Mouse (Mus musculus) urinary bladder, postnatal 25 days (tissue): ENCODE measurements around the gene Wap.

Experiments used
- DNase-seq: peaks from one replicate; pipeline ENCODE4 v3.0.0; 2022; ENCODE audit warnings: low spot score

Gene Wap

DNA sequence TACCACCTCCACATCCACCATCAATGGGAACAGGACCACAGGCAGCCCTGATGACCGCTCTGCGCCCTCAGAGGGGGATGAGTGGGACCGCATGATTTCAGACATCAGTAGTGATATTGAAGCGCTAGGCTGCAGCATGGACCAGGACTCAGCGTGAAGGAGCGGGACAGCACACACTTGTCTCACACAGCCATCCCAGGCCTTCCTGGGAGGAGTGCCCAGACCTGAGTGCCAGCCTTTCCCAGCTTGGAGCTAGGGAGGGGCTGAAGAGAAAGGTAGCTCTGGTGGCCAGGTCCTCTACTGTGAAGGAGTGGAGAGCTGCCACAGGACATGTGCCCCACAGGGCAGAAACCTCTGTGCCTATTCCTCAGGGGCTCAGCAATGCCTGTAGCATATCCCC, 42.2 kb downstream of the Wap start:
- DNase-seq = no peak

DNA sequence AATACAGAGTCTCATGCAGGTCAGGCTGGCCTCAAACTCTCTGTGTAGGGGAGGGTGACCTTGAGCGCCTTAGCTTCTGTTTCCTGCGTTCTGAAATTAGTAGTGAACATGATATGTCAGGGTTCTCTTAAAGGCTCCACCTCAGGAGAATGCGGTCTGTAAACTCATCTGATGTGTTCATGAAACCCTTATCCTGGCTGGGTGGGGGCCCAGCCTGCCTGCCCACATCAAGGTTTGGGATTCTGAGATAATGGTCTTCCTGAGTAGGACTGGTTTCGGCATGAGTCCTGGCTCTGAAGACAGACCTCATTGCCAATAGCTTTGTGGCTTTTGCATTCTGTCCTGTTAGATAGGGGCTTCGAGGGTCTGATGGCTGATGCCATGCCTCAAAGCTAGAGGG, 43.1 kb downstream of the Wap start:
- no peak for DNase-seq

- DNase-seq = no peak
Observed at GRCm38 (mm10) chr11:6594845-6595244, 43.6 kb downstream of the Wap start.

GRCm38 (mm10) chr11:6593406-6593805, 45.0 kb downstream of the Wap start:
- DNase-seq = no peak

GRCm38 (mm10) chr11:6590933-6591675, 47.3 kb downstream of the Wap start:
- DNase-seq = no peak

DNA sequence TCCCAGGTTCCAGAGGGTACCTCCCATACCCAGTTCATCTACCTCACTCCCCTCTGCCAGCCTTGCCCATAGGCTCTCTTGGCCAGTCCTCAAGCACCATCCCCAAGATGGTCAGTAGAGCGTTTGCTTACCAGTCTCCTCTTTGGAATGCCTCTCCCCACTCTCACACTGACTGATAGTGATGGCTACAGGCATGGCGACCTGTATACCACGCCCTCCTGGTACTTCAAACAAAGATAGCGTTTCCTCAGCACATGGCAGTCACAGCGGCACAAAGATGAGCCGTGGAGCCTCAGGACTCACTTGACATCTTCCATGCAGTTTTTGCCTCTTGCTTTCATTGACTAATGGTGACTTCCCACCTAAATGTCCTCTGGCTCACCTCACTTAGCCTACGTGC, 48.6 kb downstream of the Wap start:
- no peak for DNase-seq

- no peak for DNase-seq
Observed at GRCm38 (mm10) chr11:6588295-6588694, 50.1 kb downstream of the Wap start.

DNA sequence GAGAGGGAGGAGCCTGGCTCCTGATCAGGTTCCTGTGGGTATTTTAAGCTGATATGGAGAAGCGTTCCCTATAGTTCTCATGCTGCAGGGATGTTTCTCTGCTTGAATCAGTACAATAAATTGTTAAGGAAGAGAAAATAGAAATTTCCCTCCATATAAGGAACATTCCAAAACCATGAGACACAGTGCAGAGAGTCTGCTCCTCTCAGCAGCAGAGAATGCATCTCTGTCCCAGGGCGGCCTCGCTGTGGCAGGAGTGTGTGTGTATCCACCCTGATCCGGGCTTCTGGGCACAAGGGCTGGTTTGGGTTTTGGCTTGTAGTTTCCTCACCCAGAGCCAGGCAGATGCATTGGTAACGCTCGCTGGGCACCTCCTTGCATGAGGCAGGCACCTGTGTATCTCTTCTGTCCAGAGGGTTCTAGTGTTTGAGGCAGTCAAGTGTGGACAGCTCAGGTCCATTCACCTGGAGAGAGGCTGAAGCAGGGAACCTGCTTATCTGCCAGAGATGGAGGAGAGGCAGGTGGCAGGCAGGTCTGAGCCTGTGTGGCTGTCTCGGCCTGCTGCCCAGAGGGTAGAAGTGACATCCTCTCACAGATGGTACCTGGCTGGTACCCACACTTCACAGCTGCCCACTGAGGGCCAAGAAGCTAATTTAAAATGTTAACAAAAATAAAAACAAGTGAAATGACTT, 51.0 kb downstream of the Wap start:
- DNase-seq = no peak

GRCm38 (mm10) chr11:6586660-6587059, 51.8 kb downstream of the Wap start:
- no peak for DNase-seq

- no peak for DNase-seq
Observed at GRCm38 (mm10) chr11:6585748-6586147, 52.7 kb downstream of the Wap start.
